Mouse (Mus musculus) thymus, postnatal 4 days (tissue): ENCODE measurements around the gene Dcaf8.

Experiments
- DNase-seq: peaks from one replicate; pipeline ENCODE4 v3.0.0; 2021

The Dcaf8 gene

DNA sequence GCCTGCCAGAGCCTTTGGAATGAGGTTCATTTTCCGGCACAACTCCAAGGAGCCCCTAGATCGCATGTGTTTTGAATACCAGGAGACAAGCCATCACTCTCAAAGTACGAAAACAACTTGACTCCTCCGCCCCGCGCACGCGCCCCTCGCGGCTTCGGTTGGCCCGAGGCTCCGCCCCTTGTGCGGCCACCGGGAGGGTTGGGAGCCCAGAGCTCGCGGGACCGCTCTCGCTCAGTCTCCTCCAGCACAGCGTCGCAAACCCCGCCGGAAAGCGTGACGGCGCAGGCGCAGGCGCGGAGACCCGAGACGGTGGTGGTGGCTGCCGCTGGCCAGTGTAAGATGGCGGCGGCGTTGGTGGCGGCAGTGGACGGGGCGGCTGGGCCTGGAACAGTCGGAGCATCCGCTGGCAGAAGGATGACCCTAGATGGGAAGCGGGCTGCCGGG is at the start of gene Dcaf8:
TSS of gene Dcaf8 (plus strand) at position 250 of the 444 bp plus-strand sequence.
- DNase-seq = peak; percentile 98

DNA sequence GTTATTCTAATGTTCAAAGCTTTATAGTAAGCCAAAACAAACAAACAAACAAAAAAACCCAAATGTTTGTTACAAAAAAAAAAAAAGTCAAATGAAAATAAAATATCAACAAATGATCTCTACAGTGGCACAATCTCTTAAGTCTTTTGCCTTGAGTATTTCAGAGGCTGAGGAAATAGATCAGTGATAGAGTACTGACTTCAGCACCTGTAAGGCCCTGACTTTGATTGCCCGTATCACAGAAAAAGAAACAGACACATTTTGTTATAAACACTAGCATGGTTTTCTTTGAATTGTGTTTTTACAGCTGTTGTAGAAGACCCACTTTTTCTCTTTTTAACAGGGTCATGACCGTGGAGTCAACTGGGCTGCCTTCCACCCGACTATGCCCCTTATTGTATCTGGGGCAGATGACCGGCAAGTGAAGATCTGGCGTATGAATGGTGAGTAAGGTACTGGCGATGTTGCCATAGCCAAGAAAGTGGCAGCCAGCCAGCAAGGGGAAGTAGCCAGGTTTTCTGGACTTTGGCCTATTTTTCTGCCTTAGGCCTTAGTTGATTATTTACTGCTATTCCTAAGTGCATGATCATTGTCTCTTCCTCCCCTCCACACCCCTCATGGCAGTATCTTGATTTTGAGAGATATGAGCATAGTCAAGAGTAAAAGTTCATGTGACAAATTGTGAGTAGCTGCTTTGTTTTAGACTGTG is 48.4 kb upstream of the Dcaf8 start:
- no peak for DNase-seq

GRCm38 (mm10) chr1:172103619-172104018 is 44.3 kb upstream of the Dcaf8 start:
- DNase-seq = no peak

- DNase-seq = no peak
Observed at GRCm38 (mm10) chr1:172105101-172105500, 42.8 kb upstream of the Dcaf8 start.

- DNase-seq = no peak
Observed at GRCm38 (mm10) chr1:172107777-172108477, 40.0 kb upstream of the Dcaf8 start.

DNA sequence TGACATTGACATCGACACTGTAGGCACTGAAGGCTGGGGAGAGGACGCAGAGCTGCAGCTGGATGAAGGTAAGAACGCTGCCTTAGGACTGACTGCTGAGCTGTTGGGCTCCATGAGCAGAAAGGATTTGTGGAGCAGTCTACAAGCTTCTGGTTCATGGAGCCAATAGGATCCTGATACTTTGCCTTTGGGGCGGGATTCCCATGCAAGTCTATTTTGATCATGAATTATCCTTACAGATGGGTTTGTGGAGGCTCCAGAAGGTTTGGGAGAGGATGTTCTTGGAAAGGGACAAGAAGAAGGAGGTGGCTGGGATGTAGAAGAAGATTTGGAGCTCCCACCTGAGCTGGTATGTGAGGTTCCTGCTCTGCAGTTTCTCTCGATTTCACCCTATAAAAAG is 30.9 kb upstream of the Dcaf8 start:
- no peak for DNase-seq

DNA sequence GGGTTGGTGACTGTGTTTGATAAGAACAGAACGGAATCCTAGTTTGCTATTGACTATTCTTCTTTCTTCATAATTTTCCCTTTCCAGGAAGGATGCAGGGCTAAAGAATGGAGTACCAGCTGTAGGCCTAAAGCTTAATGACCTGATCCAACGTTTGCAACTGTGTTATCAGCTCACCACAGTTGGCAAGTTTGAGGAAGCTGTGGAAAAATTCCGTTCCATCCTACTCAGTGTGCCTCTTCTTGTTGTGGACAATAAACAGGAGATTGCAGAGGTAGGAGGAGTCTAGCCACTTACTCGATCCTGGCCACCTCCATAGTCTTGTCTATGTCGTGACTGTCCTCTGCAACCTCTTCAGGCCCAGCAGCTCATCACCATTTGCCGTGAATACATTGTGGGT is 28.8 kb upstream of the Dcaf8 start:
- DNase-seq = no peak

DNA sequence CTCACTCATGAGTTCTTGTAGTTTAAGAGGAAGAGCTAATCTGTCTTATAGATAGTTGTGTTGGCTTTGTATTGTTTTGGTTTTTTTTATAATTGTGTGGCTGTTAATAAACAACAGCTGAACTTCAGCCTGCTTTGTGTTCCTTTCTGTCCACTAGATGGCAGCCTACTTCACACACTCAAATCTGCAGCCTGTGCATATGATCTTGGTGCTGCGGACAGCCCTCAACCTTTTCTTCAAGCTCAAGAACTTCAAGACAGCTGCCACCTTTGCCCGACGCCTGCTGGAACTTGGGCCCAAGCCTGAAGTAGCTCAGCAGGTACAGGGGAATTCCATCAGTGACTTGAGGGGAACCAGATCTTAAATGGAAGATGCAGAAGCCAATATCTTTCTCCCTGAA is 28.2 kb upstream of the Dcaf8 start:
- peak; percentile 35 for DNase-seq

DNA sequence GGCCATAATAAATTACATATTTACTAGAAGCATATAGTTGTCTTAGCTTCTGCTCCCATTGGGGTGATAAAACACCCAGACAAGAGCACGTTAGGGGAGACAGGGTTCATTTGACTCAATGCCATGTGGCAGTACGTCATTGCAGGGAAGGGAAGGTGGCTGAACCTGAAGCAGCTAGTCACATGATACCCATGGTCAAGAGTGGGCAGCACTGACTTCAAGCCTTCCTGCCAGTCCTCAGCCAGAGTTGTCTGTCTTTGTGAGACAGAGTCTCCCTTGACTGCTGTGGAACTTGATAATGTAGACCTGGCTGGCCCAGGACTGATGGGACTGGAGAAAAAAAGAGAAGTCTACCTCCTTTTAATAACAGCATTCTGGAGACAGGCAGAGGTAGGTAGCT is 25.2 kb upstream of the Dcaf8 start:
- DNase-seq = no peak

DNA sequence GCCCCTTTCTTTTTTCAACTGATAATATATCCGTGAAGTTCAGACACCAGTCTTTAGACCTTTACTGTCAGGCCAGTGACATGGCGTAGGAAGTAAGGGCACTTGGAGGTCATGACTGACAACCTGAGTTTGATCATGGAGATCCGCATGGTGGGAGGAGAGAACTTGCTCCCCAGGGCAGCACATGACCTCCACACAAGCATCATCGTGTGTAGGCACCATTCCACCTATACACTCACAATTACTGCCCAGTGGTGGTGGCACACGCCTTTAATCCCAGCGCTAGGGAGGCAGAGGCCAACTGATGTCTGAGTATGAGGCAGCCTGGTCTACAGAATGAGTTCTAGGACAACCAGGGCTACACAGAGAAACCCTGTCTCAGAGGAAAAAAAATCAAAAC is 23.3 kb upstream of the Dcaf8 start:
- no peak for DNase-seq

GRCm38 (mm10) chr1:172126376-172127347 is 21.2 kb upstream of the Dcaf8 start, which contains the start of gene Pex19:
Pex19 (plus strand) TSS chr1:172126755.
- peak; percentile 82 for DNase-seq

DNA sequence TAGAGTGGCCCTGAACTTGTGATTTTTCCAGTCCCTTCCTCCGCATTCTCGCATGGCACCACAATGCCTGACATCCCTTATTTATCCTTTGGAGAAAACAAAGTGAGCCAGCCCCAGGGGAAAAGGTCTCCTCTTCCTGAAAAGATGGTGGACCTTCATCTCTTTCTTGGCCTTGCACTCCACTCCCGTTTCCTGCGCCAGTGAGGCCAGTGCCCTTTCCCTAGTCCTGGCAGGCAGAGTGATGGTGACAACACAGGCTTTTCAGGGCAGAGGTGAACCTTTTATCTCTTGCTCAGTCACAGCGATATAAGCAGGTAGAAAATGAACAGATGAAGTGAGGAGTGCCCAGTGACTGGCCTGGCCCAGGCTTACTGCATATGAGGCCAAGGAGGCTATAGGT is 20.4 kb upstream of the Dcaf8 start:
- DNase-seq = no peak

DNA sequence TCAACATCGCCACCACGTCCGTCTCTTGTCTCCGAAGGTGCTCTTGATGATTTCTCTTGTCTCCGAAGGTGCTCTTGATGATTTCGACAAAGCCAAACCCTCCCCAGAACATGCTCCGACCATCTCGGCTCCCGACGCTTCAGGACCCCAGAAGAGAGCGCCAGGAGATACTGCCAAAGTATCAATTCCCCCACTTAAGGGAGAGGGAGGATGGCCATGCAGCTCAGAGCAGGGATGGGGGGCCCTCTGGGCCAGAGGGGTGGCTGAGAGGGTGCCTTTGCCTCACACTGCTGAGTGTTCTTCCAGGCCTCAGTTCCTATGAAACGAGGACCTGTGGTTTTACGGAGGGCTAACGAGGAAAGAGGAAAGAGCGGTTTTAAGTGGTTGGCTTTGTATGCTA is 19.3 kb upstream of the Dcaf8 start:
- no peak for DNase-seq

- no peak for DNase-seq
Observed at GRCm38 (mm10) chr1:172129108-172129507, 18.8 kb upstream of the Dcaf8 start.

GRCm38 (mm10) chr1:172129780-172130179 is 18.1 kb upstream of the Dcaf8 start:
- no peak for DNase-seq

DNA sequence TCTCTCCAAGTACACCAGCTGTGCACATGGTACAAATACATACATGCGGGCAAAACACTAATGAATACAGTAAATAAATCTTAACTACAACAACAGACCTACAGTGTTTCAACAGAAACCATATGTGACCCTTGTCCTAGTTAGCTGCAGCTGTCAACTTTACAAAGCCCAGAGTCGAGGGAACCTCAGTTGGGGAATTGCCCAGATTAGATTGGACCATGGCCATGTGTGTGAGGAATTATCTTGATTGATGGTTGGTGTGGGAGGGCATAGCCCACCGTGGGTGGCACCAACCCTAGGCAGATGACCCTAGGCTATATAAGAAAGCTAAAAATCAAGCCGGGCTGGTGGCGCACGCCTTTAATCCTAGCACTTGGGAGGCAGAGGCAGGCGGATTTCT is 15.6 kb upstream of the Dcaf8 start:
- DNase-seq = no peak

DNA sequence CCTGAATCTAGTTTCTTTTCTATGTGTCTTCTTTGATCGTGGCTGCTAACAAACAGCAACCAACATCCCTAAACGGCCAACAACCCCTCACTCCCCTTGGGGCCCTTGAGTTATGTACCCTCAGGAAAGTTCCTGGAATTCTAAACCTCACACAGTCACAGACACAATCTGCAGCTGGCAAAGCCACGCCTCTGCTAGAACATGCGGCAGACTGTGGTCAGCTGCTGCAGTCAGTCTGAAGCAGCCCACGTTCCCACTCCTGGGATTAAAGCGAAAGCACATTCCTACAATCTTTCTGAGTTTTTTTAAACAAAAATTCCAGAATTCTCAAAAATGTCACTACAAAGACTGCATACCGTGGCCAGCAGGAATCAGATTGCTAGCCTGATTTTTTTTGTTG is 14.3 kb upstream of the Dcaf8 start:
- DNase-seq = no peak

GRCm38 (mm10) chr1:172134072-172134471 is 13.8 kb upstream of the Dcaf8 start:
- no peak for DNase-seq

DNA sequence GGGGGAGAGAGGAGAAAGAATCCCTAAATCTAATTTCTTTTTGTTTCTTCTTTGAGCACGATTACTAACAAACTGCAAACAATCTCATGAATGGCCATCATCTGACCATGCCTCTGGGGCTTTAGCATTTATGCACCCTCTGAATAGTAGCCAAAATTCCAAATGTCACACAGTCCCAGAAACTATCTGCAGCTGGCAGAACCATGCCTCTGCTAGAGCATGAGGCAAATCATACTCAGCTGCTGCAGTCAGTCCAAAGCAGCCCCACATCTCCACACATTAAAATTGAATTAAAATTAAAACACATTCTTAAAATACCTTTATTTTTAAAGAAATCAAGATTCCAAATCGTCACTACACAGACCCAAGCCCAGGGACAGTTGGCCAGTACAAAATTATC is 7.7 kb upstream of the Dcaf8 start:
- no peak for DNase-seq

DNA sequence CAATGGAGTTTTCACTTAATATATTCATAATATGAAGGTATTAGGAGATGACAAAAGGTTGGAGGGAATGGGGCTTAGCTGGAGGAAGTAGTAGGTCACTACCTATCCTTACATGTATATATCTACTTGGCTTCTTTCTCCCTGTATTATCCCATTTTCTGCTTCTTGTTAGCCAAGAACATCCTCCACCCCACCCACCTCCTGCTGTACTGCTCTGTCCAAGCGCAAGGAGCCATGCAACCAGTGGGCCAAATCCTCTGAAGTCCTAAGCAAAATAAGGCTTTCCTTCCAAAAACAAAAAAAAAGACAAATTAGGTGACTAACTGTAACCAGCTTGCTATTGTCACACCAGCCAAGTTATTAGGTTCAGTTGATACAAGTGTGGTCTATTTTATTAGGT is 7.1 kb upstream of the Dcaf8 start:
- no peak for DNase-seq

GRCm38 (mm10) chr1:172141529-172141928 is 6.4 kb upstream of the Dcaf8 start:
- DNase-seq = no peak

DNA sequence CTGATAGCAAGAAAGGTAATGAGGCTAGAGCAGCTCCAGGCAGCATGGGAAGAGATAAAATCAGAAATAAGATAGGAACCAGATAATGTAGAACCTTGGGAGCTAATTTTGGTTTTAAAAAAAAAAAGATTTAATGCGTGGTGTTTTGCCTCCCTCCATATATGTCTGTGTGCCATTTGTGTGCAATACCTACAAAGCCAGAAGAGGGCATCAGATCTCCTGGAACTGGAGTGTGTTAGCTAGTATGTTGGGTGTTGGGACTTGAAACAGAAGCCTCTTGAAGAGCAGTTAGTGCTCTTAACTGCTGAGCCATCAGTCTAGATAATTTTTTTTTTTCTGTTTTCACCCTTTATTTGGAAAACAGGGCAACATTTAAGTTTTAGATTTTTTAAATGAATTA is 4.3 kb upstream of the Dcaf8 start:
- DNase-seq = peak; percentile 70

GRCm38 (mm10) chr1:172148279-172148954 is 533 bp downstream of the Dcaf8 start:
- peak; percentile 69 for DNase-seq
